In the genomic region with DNA sequence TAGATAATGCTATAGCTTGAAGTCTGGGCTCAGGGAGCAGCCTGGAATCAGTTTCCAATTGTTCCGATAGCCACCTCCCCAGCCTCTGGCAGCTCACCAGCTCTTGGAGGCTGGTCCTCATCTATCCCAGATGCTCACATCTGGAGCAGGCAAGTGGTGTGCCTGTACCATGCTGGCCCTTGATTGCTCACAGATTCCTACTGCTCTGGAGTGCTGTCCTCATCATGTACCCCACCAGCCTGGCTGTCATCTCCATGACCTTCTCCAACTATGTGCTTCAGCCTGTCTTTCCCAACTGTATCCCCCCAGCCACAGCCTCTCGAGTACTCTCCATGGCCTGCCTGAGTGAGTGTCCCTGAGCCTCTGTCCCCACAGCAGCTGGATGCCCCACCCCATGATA, we compare ENCODE assay signal across 29 mouse cellular contexts. TPM values are rescaled to one million over a fixed set of nuclear protein-coding genes. Genes with fewer than 3 reads are reported as not detected.
DNase-seq lines count a peak whose midpoint lies in the region; ATAC-seq lines count a peak whose summit lies in the region.
"Had no signal": no experiment of that assay in that cellular context is flagged by ENCODE, and none has a peak within 500 bp of the region (broad histone marks: within the 10 kb centered on the region; RNA-seq: fewer than 3 reads in every experiment).

No protein-coding gene starts in this region.

- no peak overlapping the region for H3K9ac ChIP-seq in neural tube, embryonic 13.5 days
- H3K9ac ChIP-seq in limb, embryonic 15.5 days = no peak overlapping the region
- H3K9ac ChIP-seq in intestine, embryonic 15.5 days = no peak overlapping the region
- no peak overlapping the region for H3K9ac ChIP-seq in heart, embryonic 11.5 days (ENCODE audit: low read depth, low read length)
- H3K9ac ChIP-seq: embryonic facial prominence, embryonic 12.5 days; forebrain, embryonic 12.5 days; hindbrain, embryonic 14.5 days had no signal

- 0 out of 2 replicates have a peak, but pooled peaks have one; percentile 6 for ATAC-seq in neural tube, embryonic 13.5 days (ENCODE audit: low read depth)
- peak; percentile 27; the same call in 1 of the 2 replicates for ATAC-seq in limb, embryonic 15.5 days (ENCODE audit: insufficient number of reproducible peaks, low FRiP score, low TSS enrichment, low read depth)
- no peak for ATAC-seq in intestine, embryonic 15.5 days
- no peak for ATAC-seq in heart, embryonic 11.5 days (replicated peaks; ENCODE audit: insufficient number of reproducible peaks, low FRiP score, low TSS enrichment)
- ATAC-seq: activated CD4-positive, CD25-positive, alpha-beta regulatory T cell, adult 4 months had no signal

- peaks cover 6% of the 10 kb centered on the region; the same call in 1 of the 2 replicates for H3K4me1 ChIP-seq in neural tube, embryonic 13.5 days (replicated peaks)
- peaks cover 16% of the 10 kb centered on the region for H3K4me1 ChIP-seq in limb, embryonic 15.5 days
- H3K4me1 ChIP-seq in intestine, embryonic 15.5 days (replicated peaks) = no peaks in the 10 kb centered on the region
- no peaks in the 10 kb centered on the region for H3K4me1 ChIP-seq in heart, embryonic 11.5 days (ENCODE audit: control insufficient read depth, insufficient read depth, low read length)

- peaks cover 35% of the 10 kb centered on the region for H3K36me3 ChIP-seq in neural tube, embryonic 13.5 days
- H3K36me3 ChIP-seq in limb, embryonic 15.5 days = peaks cover 26% of the 10 kb centered on the region
- 0 out of 2 replicates have a peak, but pooled peaks cover 3% of the 10 kb centered on the region for H3K36me3 ChIP-seq in intestine, embryonic 15.5 days
- H3K36me3 ChIP-seq in heart, embryonic 11.5 days (ENCODE audit: control insufficient read depth, insufficient read depth, low read length) = no peaks in the 10 kb centered on the region

- intact Hi-C loops in heart, postnatal 25 days (cut with DNase I) = no loop called here

- WGBS in neural tube, embryonic 13.5 days = 69% methylated on average over 2 of the region's 2 CpGs
- 37% methylated on average over 2 of the region's 2 CpGs for WGBS in limb, embryonic 15.5 days
- 60% methylated on average over 2 of the region's 2 CpGs for WGBS in intestine, embryonic 15.5 days
- WGBS in heart, embryonic 11.5 days (ENCODE audit: insufficient replicate concordance) = 66% methylated on average over 2 of the region's 2 CpGs

- no peak overlapping the region for H3K4me3 ChIP-seq in neural tube, embryonic 13.5 days
- H3K4me3 ChIP-seq in limb, embryonic 15.5 days = no peak overlapping the region
- no peak overlapping the region for H3K4me3 ChIP-seq in intestine, embryonic 15.5 days (replicated peaks)
- H3K4me3 ChIP-seq in heart, embryonic 11.5 days (ENCODE audit: low read depth, low read length) = no peak overlapping the region
- H3K4me3 ChIP-seq: embryonic facial prominence, embryonic 12.5 days; forebrain, embryonic 12.5 days; myocyte had no signal

- DNase-seq in neural tube, embryonic 10.5 days (ENCODE audit: extremely low spot score, low spot score) = no peak
- peak; percentile 65 for DNase-seq in lung, postnatal 10 days
- DNase-seq in heart, postnatal 25 days (ENCODE audit: low spot score) = no peak
- DNase-seq: adrenal gland, adult 2 months; adrenal gland, postnatal 36 days; B cell, adult 2 months; cerebellum, adult 18-20 months; cerebellum, postnatal 10 days; gastrocnemius, postnatal 10 days; heart, postnatal 4 days; kidney, adult 2 months; kidney, postnatal 36 days; layer of hippocampus, postnatal 36 days; left cerebral cortex, postnatal 4 days; thymus, adult 2 months; thymus, postnatal 36 days had no signal

- H3K4me2 ChIP-seq in neural tube, embryonic 13.5 days = no peak overlapping the region
- H3K4me2 ChIP-seq in limb, embryonic 15.5 days = no peak overlapping the region
- no peak overlapping the region for H3K4me2 ChIP-seq in intestine, embryonic 15.5 days (replicated peaks)
- no peak overlapping the region for H3K4me2 ChIP-seq in heart, embryonic 11.5 days
- H3K4me2 ChIP-seq: embryonic facial prominence, embryonic 12.5 days; forebrain, embryonic 12.5 days; hindbrain, embryonic 14.5 days; liver, embryonic 11.5 days; midbrain, embryonic 11.5 days had no signal

- no peaks in the 10 kb centered on the region for H3K27me3 ChIP-seq in neural tube, embryonic 13.5 days
- H3K27me3 ChIP-seq in limb, embryonic 15.5 days = no peaks in the 10 kb centered on the region
- no peaks in the 10 kb centered on the region; the same call in 1 of the 2 replicates for H3K27me3 ChIP-seq in intestine, embryonic 15.5 days (replicated peaks)
- H3K27me3 ChIP-seq in heart, embryonic 11.5 days (ENCODE audit: control insufficient read depth, insufficient read depth, low read length) = peaks cover 10% of the 10 kb centered on the region; the same call in 1 of the 2 replicates
- H3K27me3 ChIP-seq: embryonic facial prominence, embryonic 12.5 days had no signal

- H3K27ac ChIP-seq in neural tube, embryonic 13.5 days (replicated peaks) = no peak overlapping the region
- H3K27ac ChIP-seq in limb, embryonic 15.5 days = peak overlapping the region; percentile 17
- H3K27ac ChIP-seq in intestine, embryonic 15.5 days = no peak overlapping the region
- H3K27ac ChIP-seq in heart, embryonic 11.5 days (ENCODE audit: low read depth, low read length) = no peak overlapping the region
- H3K27ac ChIP-seq: embryonic facial prominence, embryonic 12.5 days; forebrain, embryonic 12.5 days; hindbrain, embryonic 14.5 days had no signal

- no peaks in the 10 kb centered on the region for H3K9me3 ChIP-seq in neural tube, embryonic 13.5 days
- H3K9me3 ChIP-seq in limb, embryonic 15.5 days = no peaks in the 10 kb centered on the region
- no peaks in the 10 kb centered on the region for H3K9me3 ChIP-seq in intestine, embryonic 15.5 days
- H3K9me3 ChIP-seq in heart, embryonic 11.5 days (replicated peaks; ENCODE audit: control insufficient read depth, low read length) = no peaks in the 10 kb centered on the region
- H3K9me3 ChIP-seq: embryonic facial prominence, embryonic 12.5 days; forebrain, embryonic 12.5 days had no signal

RNA-seq across cellular contexts. Expression of gene Slc7a10, which starts 10.8 kb away (rescaled TPM):
- polyA plus RNA-seq in neural tube, embryonic 13.5 days (2015; fragmentation: Nextera tagmentation; extraction: Ambion mirVana) = 6.2 and 7.5 TPM in 2 replicates
- 6.7 and 8.6 TPM in 2 replicates for polyA plus RNA-seq in limb, embryonic 15.5 days (2015; fragmentation: Nextera tagmentation; extraction: Ambion mirVana)
- under 1 TPM; 0.26 to 0.78 TPM for total RNA-seq in heart, postnatal 25 days (2021)
- 1.6 and 1.7 TPM in 2 replicates for polyA plus RNA-seq in intestine, embryonic 15.5 days (2015; fragmentation: Nextera tagmentation; extraction: Ambion mirVana)
- 0.68 and 0.89 TPM in 2 replicates for polyA plus RNA-seq in heart, embryonic 11.5 days (2014; fragmentation: Nextera tagmentation; extraction: Ambion mirVana)
- total RNA-seq: common myeloid progenitor, adult 5-6 weeks; megakaryocyte, adult 5-6 weeks had no signal
- polyA plus RNA-seq: myocyte had no signal

RNA-seq across cellular contexts. Expression of gene Lrp3, which starts 18.3 kb away (rescaled TPM):
- 20.8 and 21.7 TPM in 2 replicates for polyA plus RNA-seq in neural tube, embryonic 13.5 days (2015; fragmentation: Nextera tagmentation; extraction: Ambion mirVana)
- 8.3 and 8.8 TPM in 2 replicates for polyA plus RNA-seq in limb, embryonic 15.5 days (2015; fragmentation: Nextera tagmentation; extraction: Ambion mirVana)
- total RNA-seq in heart, postnatal 25 days (2021) = 1 to 10 TPM; 7.7 to 8.8 TPM
- polyA plus RNA-seq in intestine, embryonic 15.5 days (2015; fragmentation: Nextera tagmentation; extraction: Ambion mirVana) = 4.0 and 5.1 TPM in 2 replicates
- polyA plus RNA-seq in heart, embryonic 11.5 days (2014; fragmentation: Nextera tagmentation; extraction: Ambion mirVana) = 2.1 and 2.2 TPM in 2 replicates
- total RNA-seq: megakaryocyte, adult 5-6 weeks had no signal
- polyA plus RNA-seq: myocyte had no signal

Comparison
In these comparisons a context has a peak if more than half of its experiments do, and no peak if none do; other contexts are left out.
1. ATAC-seq: peak in neural tube, embryonic 13.5 days (single experiment) and limb, embryonic 15.5 days (single experiment); none in intestine, embryonic 15.5 days (single experiment) and heart, embryonic 11.5 days (single experiment).